ENCODE assay signal across 7 mouse cellular contexts in genomic region chr3:96221640-96222038, GRCm38 (mm10). TPM values are rescaled to one million over a fixed set of nuclear protein-coding genes. Genes with fewer than 3 reads are reported as not detected.
DNase-seq lines count a peak whose midpoint lies in the region; ATAC-seq lines count a peak whose summit lies in the region.

No protein-coding gene starts in this region.

- H3K36me3 ChIP-seq in lung, embryonic 15.5 days: no peaks in the 10 kb centered on the region
- no peaks in the 10 kb centered on the region for H3K36me3 ChIP-seq in embryonic facial prominence, embryonic 13.5 days
- H3K36me3 ChIP-seq in hindbrain, embryonic 14.5 days (replicated peaks; ENCODE audit: control insufficient read depth, insufficient read depth): no peaks in the 10 kb centered on the region
- no peaks in the 10 kb centered on the region for H3K36me3 ChIP-seq in midbrain, embryonic 13.5 days

- H3K4me3 ChIP-seq in lung, embryonic 15.5 days: peak overlapping the region; percentile 55
- peak overlapping the region; percentile 62 for H3K4me3 ChIP-seq in embryonic facial prominence, embryonic 13.5 days
- peak overlapping the region; percentile 54 for H3K4me3 ChIP-seq in hindbrain, embryonic 14.5 days (replicated peaks; ENCODE audit: low read length)
- peak overlapping the region; percentile 67 for H3K4me3 ChIP-seq in midbrain, embryonic 13.5 days (replicated peaks)

- ATAC-seq in lung, embryonic 15.5 days (ENCODE audit: borderline replicate concordance, extremely low read depth, low FRiP score, low TSS enrichment): no peak
- no peak for ATAC-seq in embryonic facial prominence, embryonic 13.5 days (ENCODE audit: insufficient number of reproducible peaks, insufficient read depth, low FRiP score, low TSS enrichment, low read depth)
- ATAC-seq in hindbrain, embryonic 14.5 days (ENCODE audit: low FRiP score): no peak
- ATAC-seq in midbrain, embryonic 13.5 days: no peak

- no peaks in the 10 kb centered on the region for H3K9me3 ChIP-seq in lung, embryonic 15.5 days
- H3K9me3 ChIP-seq in embryonic facial prominence, embryonic 13.5 days: no peaks in the 10 kb centered on the region
- no peaks in the 10 kb centered on the region for H3K9me3 ChIP-seq in hindbrain, embryonic 14.5 days (ENCODE audit: control insufficient read depth, low read length)
- H3K9me3 ChIP-seq in midbrain, embryonic 13.5 days: no peaks in the 10 kb centered on the region

- no peaks in the 10 kb centered on the region for H3K27me3 ChIP-seq in lung, embryonic 15.5 days
- no peaks in the 10 kb centered on the region for H3K27me3 ChIP-seq in embryonic facial prominence, embryonic 13.5 days
- no peaks in the 10 kb centered on the region for H3K27me3 ChIP-seq in hindbrain, embryonic 14.5 days (ENCODE audit: control insufficient read depth, insufficient read depth, low read length)
- H3K27me3 ChIP-seq in midbrain, embryonic 13.5 days: 0 out of 2 replicates have a peak, but pooled peaks cover 4% of the 10 kb centered on the region

- DNase-seq in lung, adult 18-20 months: no peak
- no peak for DNase-seq in hindbrain, embryonic 14.5 days (ENCODE audit: low spot score)
- no peak for DNase-seq in urinary bladder, postnatal 14 days (ENCODE audit: low spot score)
- DNase-seq in frontal cortex, postnatal 36 days (ENCODE audit: low spot score in 2 of 2): no peak

- H3K27ac ChIP-seq in lung, embryonic 15.5 days: peak overlapping the region; percentile 97
- H3K27ac ChIP-seq in embryonic facial prominence, embryonic 13.5 days: peak overlapping the region; percentile 99
- H3K27ac ChIP-seq in hindbrain, embryonic 14.5 days: peak overlapping the region; percentile 96
- H3K27ac ChIP-seq in midbrain, embryonic 13.5 days: peak overlapping the region; percentile 96

- peak overlapping the region; percentile 55 for H3K9ac ChIP-seq in lung, embryonic 15.5 days
- H3K9ac ChIP-seq in embryonic facial prominence, embryonic 13.5 days: peak overlapping the region; percentile 91
- peak overlapping the region; percentile 78 for H3K9ac ChIP-seq in hindbrain, embryonic 14.5 days
- H3K9ac ChIP-seq in midbrain, embryonic 13.5 days (replicated peaks): peak overlapping the region; percentile 82

- peak overlapping the region; percentile 89 for H3K4me2 ChIP-seq in lung, embryonic 15.5 days
- peak overlapping the region; percentile 86 for H3K4me2 ChIP-seq in embryonic facial prominence, embryonic 13.5 days
- peak overlapping the region; percentile 89 for H3K4me2 ChIP-seq in hindbrain, embryonic 14.5 days (replicated peaks)
- peak overlapping the region; percentile 86 for H3K4me2 ChIP-seq in midbrain, embryonic 13.5 days (replicated peaks)

- 19% methylated on average over 9 of the region's 9 CpGs for WGBS in lung, embryonic 15.5 days
- 17% methylated on average over 9 of the region's 9 CpGs for WGBS in embryonic facial prominence, embryonic 13.5 days
- 14% methylated on average over 9 of the region's 9 CpGs for WGBS in hindbrain, embryonic 14.5 days
- whole genome bisulfite sequencing in midbrain, embryonic 13.5 days: 13% methylated on average over 9 of the region's 9 CpGs

- H3K4me1 ChIP-seq in lung, embryonic 15.5 days: peaks cover 27% of the 10 kb centered on the region
- peaks cover 45% of the 10 kb centered on the region for H3K4me1 ChIP-seq in embryonic facial prominence, embryonic 13.5 days
- H3K4me1 ChIP-seq in hindbrain, embryonic 14.5 days (replicated peaks; ENCODE audit: control insufficient read depth, insufficient read depth, low read length): peaks cover 29% of the 10 kb centered on the region
- H3K4me1 ChIP-seq in midbrain, embryonic 13.5 days (replicated peaks): peaks cover 50% of the 10 kb centered on the region

RNA-seq across cellular contexts. Expression of gene Hist2h2be, which starts 0.7 kb away (rescaled TPM):
- polyA plus RNA-seq in lung, embryonic 15.5 days (2015; fragmentation: Nextera tagmentation; extraction: Ambion mirVana): 7.2 and 7.4 TPM in 2 replicates
- polyA plus RNA-seq in embryonic facial prominence, embryonic 13.5 days (2015; fragmentation: Nextera tagmentation; extraction: Ambion mirVana): 8.7 and 12.0 TPM in 2 replicates
- polyA plus RNA-seq in hindbrain, embryonic 14.5 days (2014; fragmentation: Nextera tagmentation; extraction: Ambion mirVana): 4.7 and 5.0 TPM in 2 replicates
- polyA plus RNA-seq in midbrain, embryonic 13.5 days (2015; fragmentation: Nextera tagmentation; extraction: Ambion mirVana): 5.9 and 6.5 TPM in 2 replicates

RNA-seq across cellular contexts. Expression of gene Hist2h2ac, which starts 1.0 kb away (rescaled TPM):
- 13.7 and 17.4 TPM in 2 replicates for polyA plus RNA-seq in lung, embryonic 15.5 days (2015; fragmentation: Nextera tagmentation; extraction: Ambion mirVana)
- 13.2 and 14.1 TPM in 2 replicates for polyA plus RNA-seq in embryonic facial prominence, embryonic 13.5 days (2015; fragmentation: Nextera tagmentation; extraction: Ambion mirVana)
- 1.9 and 2.3 TPM in 2 replicates for polyA plus RNA-seq in hindbrain, embryonic 14.5 days (2014; fragmentation: Nextera tagmentation; extraction: Ambion mirVana)
- polyA plus RNA-seq in midbrain, embryonic 13.5 days (2015; fragmentation: Nextera tagmentation; extraction: Ambion mirVana): 4.4 and 5.4 TPM in 2 replicates

RNA-seq across cellular contexts. Expression of gene Hist2h2ab, which starts 2.0 kb away (rescaled TPM):
- polyA plus RNA-seq in lung, embryonic 15.5 days (2015; fragmentation: Nextera tagmentation; extraction: Ambion mirVana): 1.1 and 1.4 TPM in 2 replicates
- polyA plus RNA-seq in embryonic facial prominence, embryonic 13.5 days (2015; fragmentation: Nextera tagmentation; extraction: Ambion mirVana): 1.7 TPM in 1 of 2 replicates, not detected in the other
- 0.55 TPM in 1 of 2 replicates, not detected in the other for polyA plus RNA-seq in hindbrain, embryonic 14.5 days (2014; fragmentation: Nextera tagmentation; extraction: Ambion mirVana)
- polyA plus RNA-seq in midbrain, embryonic 13.5 days (2015; fragmentation: Nextera tagmentation; extraction: Ambion mirVana): 0.71 TPM in 1 of 2 replicates, not detected in the other

RNA-seq across cellular contexts. Expression of gene Bola1, which starts 2.1 kb away (rescaled TPM):
- polyA plus RNA-seq in lung, embryonic 15.5 days (2015; fragmentation: Nextera tagmentation; extraction: Ambion mirVana): 56.8 and 64.4 TPM in 2 replicates
- polyA plus RNA-seq in embryonic facial prominence, embryonic 13.5 days (2015; fragmentation: Nextera tagmentation; extraction: Ambion mirVana): 46.6 and 55.0 TPM in 2 replicates
- 57.0 and 72.4 TPM in 2 replicates for polyA plus RNA-seq in hindbrain, embryonic 14.5 days (2014; fragmentation: Nextera tagmentation; extraction: Ambion mirVana)
- 67.7 and 70.4 TPM in 2 replicates for polyA plus RNA-seq in midbrain, embryonic 13.5 days (2015; fragmentation: Nextera tagmentation; extraction: Ambion mirVana)

RNA-seq across cellular contexts. Expression of gene Hist2h3c2, which starts 17.3 kb away (rescaled TPM):
- polyA plus RNA-seq in lung, embryonic 15.5 days (2015; fragmentation: Nextera tagmentation; extraction: Ambion mirVana): 9.8 and 13.7 TPM in 2 replicates
- polyA plus RNA-seq in embryonic facial prominence, embryonic 13.5 days (2015; fragmentation: Nextera tagmentation; extraction: Ambion mirVana): 6.4 and 10.0 TPM in 2 replicates
- 1.2 and 1.7 TPM in 2 replicates for polyA plus RNA-seq in hindbrain, embryonic 14.5 days (2014; fragmentation: Nextera tagmentation; extraction: Ambion mirVana)
- 6.9 and 7.8 TPM in 2 replicates for polyA plus RNA-seq in midbrain, embryonic 13.5 days (2015; fragmentation: Nextera tagmentation; extraction: Ambion mirVana)
